Mouse (Mus musculus) liver, adult 2 months (tissue): ENCODE data around the gene Prss8. TPM values are rescaled to one million over a fixed set of nuclear protein-coding genes. Genes with fewer than 3 reads are reported as not detected.

ENCODE experiments used
- DNase-seq: peaks from one replicate; pipeline ENCODE4 v3.0.0-alpha.2; 2011; ENCODE audit warnings: low read depth, low spot score; ENCODE audit errors: extremely low read depth
- H3K27ac ChIP-seq: fragments of 200-500 bp; replicated peaks from 2 replicates; pipeline ENCODE4 v1.5.1; 2012; ENCODE audit warnings: low read depth, mild to moderate bottlenecking, control low read depth, inconsistent platforms, low read length; ENCODE audit not compliant: insufficient read depth
- H3K27me3 ChIP-seq: fragments of 200-500 bp; 2 replicates; pipeline ENCODE4 v1.6.1; 2012; ENCODE audit warnings: mild to moderate bottlenecking, moderate library complexity, low read length, inconsistent platforms; ENCODE audit not compliant: control insufficient read depth, insufficient read depth
- H3K36me3 ChIP-seq: fragments of 200-500 bp; 2 replicates; pipeline ENCODE4 v1.6.1; 2012; ENCODE audit warnings: low read length, inconsistent platforms; ENCODE audit not compliant: control insufficient read depth, insufficient read depth
- H3K4me1 ChIP-seq: fragments of 200-500 bp; 2 replicates; pipeline ENCODE4 v1.6.1; 2011; ENCODE audit warnings: low read length; ENCODE audit not compliant: control insufficient read depth, insufficient read depth
- H3K4me3 ChIP-seq: fragments of 200-500 bp; 2 replicates; pipeline ENCODE4 v1.5.1; 2011; ENCODE audit warnings: low read depth, mild to moderate bottlenecking, control low read depth, low read length, moderate library complexity; ENCODE audit not compliant: insufficient read depth
- H3K79me2 ChIP-seq: fragments of 200-500 bp; 2 replicates; pipeline ENCODE4 v1.6.1; 2012; ENCODE audit warnings: inconsistent platforms, mild to moderate bottlenecking, low read length, moderate library complexity; ENCODE audit not compliant: control insufficient read depth, insufficient read depth
- H3K9ac ChIP-seq: fragments of 200-500 bp; 2 replicates; pipeline ENCODE4 v1.6.1; 2012; ENCODE audit warnings: low read depth, mild to moderate bottlenecking, control low read depth, inconsistent platforms, low read length
- CTCF ChIP-seq: fragments of 200-500 bp; IDR thresholded peaks from 2 replicates; pipeline ENCODE4 v1.5.1; 2011; ENCODE audit warnings: low read depth, low read length, control low read depth
- POLR2A ChIP-seq: fragments of 200-500 bp; IDR thresholded peaks from 2 replicates; pipeline ENCODE4 v1.6.1; 2011; ENCODE audit warnings: low read length, control low read depth; ENCODE audit not compliant: insufficient read depth; ENCODE audit errors: extremely low read depth
- WGBS: fragments of 180-500 bp; shearing (Covaris S2); methylation state at CpG from one replicate; pipeline ENCODE4 v1.1.7; 2018; 5-methylcytosine and 5-hydroxymethylcytosine counted together
- polyA plus RNA-seq: library from polyadenylated mRNA; depleted of rRNA; stranded (reverse); fragments of >200 nt; gene quantifications from 2 replicates; pipeline ENCODE4 v1.2.3, GENCODE M21; 2012; rRNA removed
- total RNA-seq: library from RNA; depleted of rRNA; stranded (reverse); fragments of >200 nt; gene quantifications from 2 replicates; pipeline ENCODE4 v1.2.3, GENCODE M21; 2014; rRNA removed

The Prss8 gene
- total and polyA plus RNA-seq, 2 experiments, result 2.9 to 8.6 TPM

- no peak for TF ChIP-seq CTCF
- TF ChIP-seq POLR2A, result peak; percentile 30; the same call in 1 of the 2 replicates
- WGBS, result under 1% methylated on average over 60 of the region's 60 CpGs
- H3K79me2 ChIP-seq, result peaks cover 21% of the 10 kb centered on the region
- DNase-seq, result peak; percentile 89
- peaks cover 7% of the 10 kb centered on the region for H3K36me3 ChIP-seq
- H3K4me1 ChIP-seq, result peaks cover 6% of the 10 kb centered on the region
- H3K27ac ChIP-seq, result peak within 1 kb of the TSS; percentile 90
- H3K9ac ChIP-seq, result peak within 1 kb of the TSS; percentile 94
- H3K4me3 ChIP-seq, result peak within 1 kb of the TSS; percentile 94
- H3K27me3 ChIP-seq, result no peaks in the 10 kb centered on the region
Observed at GRCm38 (mm10) chr7:127876467-127877348, 53.2 kb downstream of the Prss8 start, which contains the start of gene Zfp668. TSS of gene Zfp668 (minus strand) at chr7:127876828.

GRCm38 (mm10) chr7:127876041-127876466 is 53.9 kb downstream of the Prss8 start, which contains the start of gene Zfp646:
TSS of gene Zfp646 (plus strand) at chr7:127876221.
- Histone ChIP-seq H3K9ac (peak within 1 kb of the TSS; percentile 94), H3K27ac (peak within 1 kb of the TSS; percentile 90), H3K79me2 (peaks cover 16% of the 10 kb centered on the region; the same call in 1 of the 2 replicates), H3K36me3 (peaks cover 2% of the 10 kb centered on the region), H3K4me3 (peak within 1 kb of the TSS; percentile 94), H3K27me3 (no peaks in the 10 kb centered on the region), H3K4me1 (peaks cover 6% of the 10 kb centered on the region)
- DNase-seq, result peak; percentile 80
- WGBS, result under 1% methylated on average over 41 of the region's 41 CpGs
- TF ChIP-seq CTCF, result no peak
- TF ChIP-seq POLR2A, result 0 out of 2 replicates have a peak, but pooled peaks have one; percentile 16

Other genes with a start within 250 kb of the Prss8 start
- gene Bcl7c, start 221.2 kb downstream of the Prss8 start, total RNA-seq, result 7.3 and 7.6 TPM in 2 replicates
- gene Bcl7c, start 221.2 kb downstream of the Prss8 start, polyA plus RNA-seq, result 20.0 and 23.2 TPM in 2 replicates
- 2.7 and 4.4 TPM in 2 replicates for gene Ctf1, start 217.4 kb downstream of the Prss8 start, total RNA-seq
- gene Ctf1, start 217.4 kb downstream of the Prss8 start, polyA plus RNA-seq, result 10.5 and 15.9 TPM in 2 replicates
- gene Ctf2, start 197.9 kb downstream of the Prss8 start, total RNA-seq, result not detected in 2 replicates
- gene Ctf2, start 197.9 kb downstream of the Prss8 start, polyA plus RNA-seq, result not detected in 2 replicates
- gene Fbxl19, start 185.6 kb downstream of the Prss8 start, total RNA-seq, result 1.9 and 2.4 TPM in 2 replicates
- 3.9 and 4.7 TPM in 2 replicates for gene Fbxl19, start 185.6 kb downstream of the Prss8 start, polyA plus RNA-seq
- 10.2 and 14.7 TPM in 2 replicates for gene Orai3, start 160.3 kb downstream of the Prss8 start, total RNA-seq
- gene Orai3, start 160.3 kb downstream of the Prss8 start, polyA plus RNA-seq, result 21.1 and 26.6 TPM in 2 replicates
- 2.6 and 5.4 TPM in 2 replicates for gene Setd1a, start 153.4 kb downstream of the Prss8 start, total RNA-seq
- 5.5 and 7.8 TPM in 2 replicates for gene Setd1a, start 153.4 kb downstream of the Prss8 start, polyA plus RNA-seq
- gene Gm49388, start 144.5 kb downstream of the Prss8 start, total RNA-seq, result not detected in 2 replicates
- gene Gm49388, start 144.5 kb downstream of the Prss8 start, polyA plus RNA-seq, result not detected in 2 replicates
- gene Hsd3b7, start 129.5 kb downstream of the Prss8 start, total RNA-seq, result 458 and 477 TPM in 2 replicates
- 1,150 and 1,162 TPM in 2 replicates for gene Hsd3b7, start 129.5 kb downstream of the Prss8 start, polyA plus RNA-seq
- 16.7 and 18.5 TPM in 2 replicates for gene Stx4a, start 105.8 kb downstream of the Prss8 start, total RNA-seq
- gene Stx4a, start 105.8 kb downstream of the Prss8 start, polyA plus RNA-seq, result 34.7 and 38.3 TPM in 2 replicates
- gene Stx1b, start 105.6 kb downstream of the Prss8 start, total RNA-seq, result 0.55 and 0.87 TPM in 2 replicates
- 7.9 TPM in 2 replicates for gene Stx1b, start 105.6 kb downstream of the Prss8 start, polyA plus RNA-seq
- 8.8 and 11.5 TPM in 2 replicates for gene Zfp646, start 53.9 kb downstream of the Prss8 start, total RNA-seq
- gene Zfp646, start 53.9 kb downstream of the Prss8 start, polyA plus RNA-seq, result 6.0 and 7.4 TPM in 2 replicates
- gene Zfp668, start 53.3 kb downstream of the Prss8 start, total RNA-seq, result 0.65 and 0.94 TPM in 2 replicates
- 2.1 and 2.2 TPM in 2 replicates for gene Zfp668, start 53.3 kb downstream of the Prss8 start, polyA plus RNA-seq
- gene Prss53, start 39.1 kb downstream of the Prss8 start, total RNA-seq, result 2.3 and 2.5 TPM in 2 replicates
- 9.2 and 12.0 TPM in 2 replicates for gene Prss53, start 39.1 kb downstream of the Prss8 start, polyA plus RNA-seq
- not detected in 2 replicates for gene Gm21974, start 34.6 kb downstream of the Prss8 start, total RNA-seq
- not detected in 2 replicates for gene Gm21974, start 34.6 kb downstream of the Prss8 start, polyA plus RNA-seq
- gene Vkorc1, start 34.5 kb downstream of the Prss8 start, total RNA-seq, result 261 and 316 TPM in 2 replicates
- gene Vkorc1, start 34.5 kb downstream of the Prss8 start, polyA plus RNA-seq, result 833 and 889 TPM in 2 replicates
- gene Bckdk, start 26.0 kb downstream of the Prss8 start, total RNA-seq, result 8.2 and 12.0 TPM in 2 replicates
- 17.5 and 19.8 TPM in 2 replicates for gene Bckdk, start 26.0 kb downstream of the Prss8 start, polyA plus RNA-seq
- 15.8 and 18.3 TPM in 2 replicates for gene Kat8, start 17.6 kb downstream of the Prss8 start, total RNA-seq
- gene Kat8, start 17.6 kb downstream of the Prss8 start, polyA plus RNA-seq, result 11.5 and 12.6 TPM in 2 replicates
- 8.1 and 8.7 TPM in 2 replicates for gene Prss36, start 16.6 kb upstream of the Prss8 start, total RNA-seq
- gene Prss36, start 16.6 kb upstream of the Prss8 start, polyA plus RNA-seq, result 17.2 and 18.2 TPM in 2 replicates
- gene Fus, start 37.4 kb upstream of the Prss8 start, total RNA-seq, result 28.6 and 31.5 TPM in 2 replicates
- gene Fus, start 37.4 kb upstream of the Prss8 start, polyA plus RNA-seq, result 64.8 and 102 TPM in 2 replicates
- gene Pycard, start 63.8 kb upstream of the Prss8 start, total RNA-seq, result 1.5 and 2.8 TPM in 2 replicates
- gene Pycard, start 63.8 kb upstream of the Prss8 start, polyA plus RNA-seq, result 4.5 and 5.0 TPM in 2 replicates
- 0.28 TPM in 1 of 2 replicates, not detected in the other for gene Trim72, start 73.8 kb upstream of the Prss8 start, total RNA-seq
- 0.15 and 0.19 TPM in 2 replicates for gene Trim72, start 73.8 kb upstream of the Prss8 start, polyA plus RNA-seq
- 0.60 and 0.65 TPM in 2 replicates for gene Itgam, start 132.5 kb upstream of the Prss8 start, total RNA-seq
- 0.29 and 0.83 TPM in 2 replicates for gene Itgam, start 132.5 kb upstream of the Prss8 start, polyA plus RNA-seq
- not detected in 2 replicates for gene Gm49368, start 132.6 kb upstream of the Prss8 start, total RNA-seq
- gene Gm49368, start 132.6 kb upstream of the Prss8 start, polyA plus RNA-seq, result 0.09 TPM in 1 of 2 replicates, not detected in the other
- 0.46 and 0.74 TPM in 2 replicates for gene Itgax, start 199.4 kb upstream of the Prss8 start, total RNA-seq
- gene Itgax, start 199.4 kb upstream of the Prss8 start, polyA plus RNA-seq, result 0.16 and 0.56 TPM in 2 replicates
- gene Itgad, start 224.3 kb upstream of the Prss8 start, total RNA-seq, result 0.09 TPM in 1 of 2 replicates, not detected in the other
- 0.02 TPM in 1 of 2 replicates, not detected in the other for gene Itgad, start 224.3 kb upstream of the Prss8 start, polyA plus RNA-seq